Mouse (Mus musculus) bone marrow macrophage, adult 2 months (primary cell): ENCODE results near the gene Plppr2.

Experiments
- CTCF ChIP-seq: IDR thresholded peaks from 2 replicates; pipeline ENCODE4 v1.5.1; 2012; ENCODE audit warnings: low read depth, mild to moderate bottlenecking, low read length, moderate library complexity
- POLR2A ChIP-seq: IDR thresholded peaks from 2 replicates; pipeline ENCODE4 v1.6.1; 2012; ENCODE audit warnings: mild to moderate bottlenecking, low read depth, low read length, borderline replicate concordance

DNA sequence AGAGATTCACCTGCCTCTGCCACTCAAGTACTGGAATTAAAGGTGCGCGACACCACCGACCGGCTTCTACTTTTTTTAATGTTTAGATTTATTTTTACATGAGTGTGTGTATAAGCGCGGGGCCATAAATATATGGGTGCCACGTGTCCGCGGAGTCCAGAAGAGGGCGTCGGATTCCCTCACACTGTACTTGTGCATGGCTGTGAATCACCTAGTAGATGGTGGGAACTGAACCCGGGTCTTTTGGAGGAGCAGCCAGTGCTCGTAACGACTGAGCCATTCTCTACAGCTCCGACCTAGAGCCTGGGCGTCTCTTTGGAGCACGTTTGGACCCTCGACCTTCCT is 18.4 kb downstream of the Plppr2 start:
- no peak for TF ChIP-seq POLR2A
- TF ChIP-seq CTCF, result peak; percentile 61
